Mouse (Mus musculus) C2C12 (cell line): ENCODE results near the gene Lctl.

Experiments
- CEBPB ChIP-seq: IDR thresholded peaks from one replicate; pipeline ENCODE4 v1.6.1; 2011; ENCODE audit warnings: low read depth, mild to moderate bottlenecking, control low read depth, moderate library complexity
- CTCF ChIP-seq: IDR thresholded peaks from one replicate; pipeline ENCODE4 v1.5.1; 2011; ENCODE audit not compliant: control insufficient read depth, insufficient read depth, insufficient read length
- FOSL1 ChIP-seq: IDR thresholded peaks from one replicate; pipeline ENCODE4 v1.8.0; 2011; ENCODE audit warnings: mild to moderate bottlenecking, low read length; ENCODE audit not compliant: poor library complexity, insufficient read depth, severe bottlenecking
- MAX ChIP-seq: IDR thresholded peaks from one replicate; pipeline ENCODE4 v1.6.1; 2011; ENCODE audit warnings: mild to moderate bottlenecking, control low read depth
- MYOD1 ChIP-seq: IDR thresholded peaks from one replicate; pipeline ENCODE4 v1.6.1; 2011; ENCODE audit warnings: low read depth; ENCODE audit not compliant: control insufficient read depth, insufficient read length
- MYOG ChIP-seq: IDR thresholded peaks from one replicate; pipeline ENCODE4 v1.6.1; 2011; ENCODE audit not compliant: control insufficient read depth, insufficient read length; ENCODE audit errors: extremely low read depth
- USF1 ChIP-seq: IDR thresholded peaks from one replicate; pipeline ENCODE4 v1.6.1; 2011; ENCODE audit warnings: low read depth, mild to moderate bottlenecking, control low read depth, moderate library complexity

- no peak for TF ChIP-seq USF1
- no peak for TF ChIP-seq CTCF
- no peak for TF ChIP-seq MAX
- TF ChIP-seq CEBPB: no peak
- no peak for TF ChIP-seq MYOG
- TF ChIP-seq FOSL1: no peak
- no peak for TF ChIP-seq MYOD1
Measured at GRCm38 (mm10) chr9:64084231-64084630, 32.7 kb upstream of the Lctl start.
